Mouse (Mus musculus) layer of hippocampus, adult 6 months (tissue): Measurements from ENCODE around the gene Nras. TPM values are rescaled to one million over a fixed set of nuclear protein-coding genes. Genes with fewer than 3 reads are reported as not detected.

ENCODE experiments used
- long read RNA-seq, 2 experiments: library from polyadenylated mRNA; unstranded; transcript quantifications; one replicate each; pipeline ENCODE4 v2.0.0; 2019 to 2020
- polyA plus RNA-seq: library from polyadenylated mRNA; unstranded; fragments of <200 nt; fragmentation: Nextera tagmentation; gene quantifications from 2 replicates; pipeline ENCODE4 v1.2.3, GENCODE M21; 2021

Nras gene
- 29.0 and 57.1 TPM in 2 replicates for polyA plus RNA-seq
- long read RNA-seq, experiment 1, full-length matches to known transcripts: 10 of 77 reads
- long read RNA-seq, experiment 1, partial matches to known transcripts: 2 of 77 reads
- long read RNA-seq, experiment 1, other reads (novel, unspliced or antisense): 65 of 77 reads
- long read RNA-seq, experiment 2, full-length matches to known transcripts: 104 of 114 reads
- long read RNA-seq, experiment 2, partial matches to known transcripts: 1 of 114 reads
- long read RNA-seq, experiment 2, other reads (novel, unspliced or antisense): 9 of 114 reads

GRCm38 (mm10) chr3:103058207-103059157 is at the start of gene Nras:
Gene Nras (plus strand): TSS chr3:103058285.

GRCm38 (mm10) chr3:103020249-103020942 is 37.7 kb upstream of the Nras start, which contains the start of gene Csde1:
Gene Csde1 (plus strand): TSS chr3:103020426.

GRCm38 (mm10) chr3:103073771-103074170 is 15.7 kb downstream of the Nras start, which contains the start of gene Ampd1:
Gene Ampd1 (plus strand): TSS chr3:103074014.

GRCm38 (mm10) chr3:103102454-103103390 is 44.6 kb downstream of the Nras start, which contains the start of gene Dennd2c:
Gene Dennd2c (plus strand): TSS chr3:103102604.

Other genes starting within 250 kb of the Nras start
- gene Sycp1, start 122.2 kb upstream of the Nras start, polyA plus RNA-seq: not detected in 2 replicates
- gene Nr1h5, start 94.2 kb upstream of the Nras start, polyA plus RNA-seq: not detected in 2 replicates
- gene Sike1, start 62.6 kb upstream of the Nras start, polyA plus RNA-seq: 26.8 and 32.4 TPM in 2 replicates
- gene Csde1, start 37.9 kb upstream of the Nras start, polyA plus RNA-seq: 93.8 and 114 TPM in 2 replicates
- not detected in 2 replicates for gene Ampd1, start 15.7 kb downstream of the Nras start, polyA plus RNA-seq
- 0.23 and 0.25 TPM in 2 replicates for gene Dennd2c, start 44.3 kb downstream of the Nras start, polyA plus RNA-seq
- 158 and 166 TPM in 2 replicates for gene Bcas2, start 113.4 kb downstream of the Nras start, polyA plus RNA-seq
- gene Trim33, start 221.0 kb downstream of the Nras start, polyA plus RNA-seq: 3.9 and 4.7 TPM in 2 replicates